Mouse (Mus musculus) forebrain, embryonic 16.5 days (tissue): ENCODE data around the gene Stn1. TPM values are rescaled to one million over a fixed set of nuclear protein-coding genes. Genes with fewer than 3 reads are reported as not detected.

Experiments used
- ATAC-seq: fragments of 200-750 bp; cut with Nextera tagmentation; 2 replicates; pipeline ENCODE4 v1.8.0; 2017; ENCODE audit warnings: mild to moderate bottlenecking, moderate library complexity
- H3K27ac ChIP-seq: fragments of 300-500 bp; sonication (generic); 2 replicates; pipeline ENCODE4 v1.5.1; 2014; ENCODE audit warnings: low read length, control low read depth
- H3K27me3 ChIP-seq: fragments of 300-500 bp; sonication (generic); replicated peaks from 2 replicates; pipeline ENCODE4 v1.6.1; 2014; ENCODE audit warnings: low read length; ENCODE audit not compliant: control insufficient read depth, insufficient read depth
- H3K36me3 ChIP-seq: fragments of 300-500 bp; sonication (generic); 2 replicates; pipeline ENCODE4 v1.6.1; 2014; ENCODE audit not compliant: control insufficient read depth, insufficient read depth
- H3K4me1 ChIP-seq: fragments of 300-500 bp; sonication (generic); replicated peaks from 2 replicates; pipeline ENCODE4 v1.6.1; 2014; ENCODE audit warnings: low read length; ENCODE audit not compliant: control insufficient read depth, insufficient read depth
- H3K4me2 ChIP-seq: fragments of 300-500 bp; sonication (generic); 2 replicates; pipeline ENCODE4 v1.6.1; 2014; ENCODE audit warnings: mild to moderate bottlenecking, low read length, control low read depth
- H3K4me3 ChIP-seq: fragments of 300-500 bp; sonication (generic); replicated peaks from 2 replicates; pipeline ENCODE4 v1.5.1; 2014; ENCODE audit warnings: mild to moderate bottlenecking, low read length, control low read depth
- H3K9ac ChIP-seq: fragments of 300-500 bp; sonication (generic); replicated peaks from 2 replicates; pipeline ENCODE4 v1.6.1; 2014; ENCODE audit warnings: low read depth, low read length, control low read depth
- H3K9me3 ChIP-seq: fragments of 300-500 bp; sonication (generic); 2 replicates; pipeline ENCODE4 v1.6.1; 2016; ENCODE audit warnings: low read length; ENCODE audit not compliant: control insufficient read depth
- WGBS: fragments of 180-500 bp; shearing (Covaris S2); extraction: QIAGEN DNeasy Blood & Tissue Kit; methylation state at CpG from one replicate; pipeline ENCODE4 v1.1.7; 2014; 5-methylcytosine and 5-hydroxymethylcytosine counted together
- polyA plus RNA-seq: library from polyadenylated mRNA; unstranded; fragments of >200 nt; fragmentation: Nextera tagmentation; extraction: Ambion mirVana; gene quantifications from 2 replicates; pipeline ENCODE4 v1.2.1, GENCODE M21; 2015

Gene Stn1
- polyA plus RNA-seq, 1 experiment from 2014 or later, result 30.0 TPM

DNA sequence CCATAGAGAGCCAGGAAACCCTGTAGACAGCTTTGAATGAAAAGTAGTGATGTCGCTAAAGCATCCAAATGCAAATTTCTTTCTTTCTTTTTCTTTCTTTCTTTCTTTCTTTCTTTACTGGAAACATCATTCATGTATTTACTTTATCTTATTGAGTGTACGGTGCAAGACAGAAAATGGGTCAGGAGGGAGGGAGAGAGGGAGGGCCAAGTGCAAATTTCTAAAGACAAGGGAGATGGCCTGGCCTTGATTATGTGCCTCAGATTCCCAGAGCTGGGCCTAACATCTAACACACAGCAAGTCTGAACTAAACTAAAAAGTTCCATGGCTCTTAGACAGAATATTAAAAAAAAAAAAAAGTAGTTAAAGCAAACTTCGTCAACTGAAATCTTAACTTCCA is 63.9 kb downstream of the Stn1 start:
- Histone ChIP-seq H3K4me3 (no peak overlapping the region), H3K4me1 (peaks cover 14% of the 10 kb centered on the region), H3K36me3 (no peaks in the 10 kb centered on the region), H3K27me3 (no peaks in the 10 kb centered on the region), H3K9ac (0 out of 2 replicates have a peak overlapping the region, but pooled peaks have one; percentile 5), H3K27ac (peak overlapping the region; percentile 55; the same call in 1 of the 2 replicates), H3K9me3 (no peaks in the 10 kb centered on the region), H3K4me2 (peak overlapping the region; percentile 38; the same call in 1 of the 2 replicates)
- ATAC-seq, result peak; percentile 54
- 27% methylated on average over 3 of the region's 3 CpGs for WGBS

DNA sequence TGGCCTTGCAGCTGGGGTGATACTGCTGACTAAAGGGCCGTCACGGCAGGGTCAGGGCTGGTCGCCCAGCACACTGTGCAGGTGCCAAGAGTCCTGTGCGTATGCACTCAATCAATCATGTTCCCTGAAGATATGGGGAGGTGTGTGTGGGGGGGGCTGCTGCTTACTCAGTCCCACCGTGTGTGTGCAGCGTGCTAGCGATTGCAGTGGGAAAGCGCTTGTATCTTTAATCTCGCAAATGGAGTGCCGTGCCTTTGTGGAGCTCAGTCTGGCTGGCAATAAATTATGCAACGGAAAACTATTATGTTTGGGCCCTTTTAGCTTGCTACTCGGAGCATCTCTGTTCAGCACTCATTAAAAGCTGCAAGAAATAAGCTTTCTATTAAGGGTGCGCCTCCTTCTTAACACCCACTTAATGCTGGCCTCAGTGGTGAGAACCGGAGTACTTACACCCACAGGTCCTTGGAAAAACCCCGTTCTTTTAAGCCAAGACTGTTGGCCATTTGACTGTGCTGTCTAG is 64.4 kb downstream of the Stn1 start:
- Histone ChIP-seq H3K4me3 (no peak overlapping the region), H3K9ac (peak overlapping the region; percentile 5; the same call in 1 of the 2 replicates), H3K4me2 (peak overlapping the region; percentile 38), H3K4me1 (peaks cover 14% of the 10 kb centered on the region), H3K27ac (peak overlapping the region; percentile 55), H3K27me3 (no peaks in the 10 kb centered on the region), H3K36me3 (no peaks in the 10 kb centered on the region), H3K9me3 (no peaks in the 10 kb centered on the region)
- ATAC-seq, result peak; percentile 83
- WGBS, result 5% methylated on average over 15 of the region's 15 CpGs

DNA sequence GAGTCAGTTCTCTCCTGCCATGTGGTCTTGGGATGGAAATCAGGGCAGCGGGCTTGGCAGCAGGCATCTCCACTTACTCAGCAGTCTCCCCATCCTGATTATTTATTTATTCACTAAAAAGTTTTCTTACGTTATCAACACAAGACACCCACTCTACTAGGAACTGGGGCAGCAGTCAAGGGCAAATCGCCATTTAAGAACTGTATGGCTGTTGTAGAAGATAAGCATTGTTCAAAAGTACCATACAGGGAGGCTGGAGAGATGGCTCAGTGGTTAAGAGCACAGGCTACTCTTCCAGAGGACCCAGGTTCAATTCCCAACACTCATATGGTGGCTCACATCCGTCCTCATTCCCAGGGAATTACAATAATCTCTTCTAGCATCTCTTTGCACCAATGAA is 65.5 kb downstream of the Stn1 start:
- Histone ChIP-seq H3K4me1 (peaks cover 14% of the 10 kb centered on the region), H3K9me3 (no peaks in the 10 kb centered on the region), H3K4me3 (no peak overlapping the region), H3K4me2 (no peak overlapping the region), H3K27me3 (no peaks in the 10 kb centered on the region), H3K36me3 (no peaks in the 10 kb centered on the region), H3K9ac (no peak overlapping the region), H3K27ac (no peak overlapping the region)
- ATAC-seq, result no peak
- WGBS, result 80% methylated on average over 4 of the region's 4 CpGs

DNA sequence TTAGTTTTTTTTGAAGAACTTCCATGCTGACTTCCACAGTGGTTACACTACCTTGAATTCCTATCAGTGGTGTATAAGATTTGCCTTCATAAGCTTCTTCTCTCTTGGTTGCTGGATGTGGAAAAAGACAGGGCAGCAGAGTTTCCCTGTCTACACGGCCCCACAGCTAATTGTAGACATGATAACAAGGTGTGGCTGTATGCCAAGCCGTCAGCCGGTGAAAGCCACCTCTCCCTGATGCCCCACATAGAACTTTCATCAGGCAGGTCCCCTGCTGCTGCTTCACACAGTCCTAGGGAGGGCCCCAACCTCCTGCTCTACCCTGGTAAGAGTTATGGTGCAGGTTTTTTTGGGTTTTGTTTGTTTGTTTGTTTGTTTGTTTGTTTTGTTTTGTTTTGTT is 68.6 kb downstream of the Stn1 start:
- H3K36me3 ChIP-seq, result no peaks in the 10 kb centered on the region
- no peak overlapping the region for H3K9ac ChIP-seq
- no peak overlapping the region for H3K27ac ChIP-seq
- ATAC-seq, result no peak
- no peak overlapping the region for H3K4me2 ChIP-seq
- WGBS, result 30% methylated on average over 3 of the region's 3 CpGs
- H3K4me1 ChIP-seq, result peaks cover 15% of the 10 kb centered on the region
- H3K9me3 ChIP-seq, result no peaks in the 10 kb centered on the region
- H3K4me3 ChIP-seq, result no peak overlapping the region
- no peaks in the 10 kb centered on the region for H3K27me3 ChIP-seq

DNA sequence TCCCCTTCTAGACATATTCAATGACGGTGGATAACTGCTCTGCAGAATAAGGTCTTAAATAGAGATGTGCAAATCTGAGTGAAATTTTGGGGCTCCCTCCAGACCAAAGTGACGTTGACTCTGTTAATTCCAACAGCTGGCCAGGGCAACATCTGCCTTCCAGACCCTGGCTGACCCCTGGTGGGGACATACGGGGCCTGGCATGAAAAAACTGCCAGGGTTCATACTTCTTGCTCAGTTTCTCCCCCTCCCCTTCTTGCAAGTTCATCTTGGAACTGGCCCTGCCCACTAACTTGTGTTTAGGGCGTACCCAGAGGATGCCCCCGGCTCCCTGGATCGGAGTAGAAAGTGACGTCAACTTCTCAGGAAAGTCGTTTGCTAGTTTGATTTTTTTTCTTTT is 70.5 kb downstream of the Stn1 start:
- H3K36me3 ChIP-seq, result no peaks in the 10 kb centered on the region
- no peak overlapping the region for H3K9ac ChIP-seq
- H3K27me3 ChIP-seq, result no peaks in the 10 kb centered on the region
- H3K4me2 ChIP-seq, result no peak overlapping the region
- H3K27ac ChIP-seq, result no peak overlapping the region
- H3K4me3 ChIP-seq, result no peak overlapping the region
- H3K4me1 ChIP-seq, result peaks cover 16% of the 10 kb centered on the region
- no peak for ATAC-seq
- H3K9me3 ChIP-seq, result no peaks in the 10 kb centered on the region
- WGBS, result 80% methylated on average over 8 of the region's 8 CpGs

GRCm38 (mm10) chr19:47465467-47465866 is 71.8 kb downstream of the Stn1 start:
- Histone ChIP-seq H3K9me3 (no peaks in the 10 kb centered on the region), H3K4me1 (peaks cover 20% of the 10 kb centered on the region), H3K27ac (no peak overlapping the region; the same call in 1 of the 2 replicates), H3K4me3 (no peak overlapping the region), H3K9ac (no peak overlapping the region), H3K36me3 (no peaks in the 10 kb centered on the region), H3K4me2 (no peak overlapping the region), H3K27me3 (no peaks in the 10 kb centered on the region)
- no peak for ATAC-seq
- 71% methylated on average over 9 of the region's 9 CpGs for WGBS

- peaks cover 23% of the 10 kb centered on the region for H3K4me1 ChIP-seq
- no peaks in the 10 kb centered on the region for H3K27me3 ChIP-seq
- peak within 1 kb of the TSS; percentile 94 for H3K4me2 ChIP-seq
- no peaks in the 10 kb centered on the region for H3K9me3 ChIP-seq
- H3K9ac ChIP-seq, result peak within 1 kb of the TSS; percentile 91
- H3K4me3 ChIP-seq, result peak within 1 kb of the TSS; percentile 82
- 1% methylated on average over 51 of the region's 70 CpGs for WGBS
- ATAC-seq, result peak; percentile 89
- no peaks in the 10 kb centered on the region for H3K36me3 ChIP-seq
- H3K27ac ChIP-seq, result peak within 1 kb of the TSS; percentile 66
Measured at GRCm38 (mm10) chr19:47464304-47465241, 72.7 kb downstream of the Stn1 start, which contains the start of gene Sh3pxd2a. TSS of gene Sh3pxd2a (minus strand) at chr19:47464401.

- Histone ChIP-seq H3K27ac (peak overlapping the region; percentile 66), H3K36me3 (no peaks in the 10 kb centered on the region), H3K4me2 (peak overlapping the region; percentile 94), H3K4me3 (peak overlapping the region; percentile 82), H3K9me3 (no peaks in the 10 kb centered on the region), H3K4me1 (peaks cover 23% of the 10 kb centered on the region), H3K9ac (peak overlapping the region; percentile 91), H3K27me3 (no peaks in the 10 kb centered on the region)
- under 1% methylated on average over 46 of the region's 46 CpGs for WGBS
- ATAC-seq, result peak; percentile 64
Measured at GRCm38 (mm10) chr19:47463636-47464303, 73.5 kb downstream of the Stn1 start.

DNA sequence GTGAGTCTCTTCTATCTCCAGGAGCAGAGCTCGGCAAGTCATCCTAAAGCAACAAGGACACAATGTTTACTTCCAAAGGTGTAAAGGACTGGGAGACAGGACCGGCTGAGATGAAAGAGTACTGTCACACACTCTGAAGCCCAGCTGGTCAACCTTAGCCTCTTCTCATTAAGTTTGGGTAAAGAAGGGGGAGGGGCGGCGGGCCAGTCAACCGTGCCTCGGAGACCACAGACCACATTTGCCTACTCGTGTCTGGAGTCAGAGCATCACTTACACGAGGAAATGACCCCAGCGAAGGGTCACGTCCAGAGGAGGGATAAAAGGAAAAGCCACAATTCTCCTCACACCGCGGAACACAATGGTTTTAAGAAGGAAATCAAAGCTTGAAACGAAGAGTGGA is 74.1 kb downstream of the Stn1 start:
- H3K9ac ChIP-seq, result peak overlapping the region; percentile 91
- no peaks in the 10 kb centered on the region for H3K27me3 ChIP-seq
- no peaks in the 10 kb centered on the region for H3K9me3 ChIP-seq
- no peaks in the 10 kb centered on the region for H3K36me3 ChIP-seq
- H3K4me1 ChIP-seq, result peaks cover 23% of the 10 kb centered on the region
- peak overlapping the region; percentile 82 for H3K4me3 ChIP-seq
- ATAC-seq, result no peak
- peak overlapping the region; percentile 94 for H3K4me2 ChIP-seq
- H3K27ac ChIP-seq, result no peak overlapping the region
- WGBS, result 0% methylated on average over 13 of the region's 13 CpGs
